Mouse (Mus musculus) liver, embryonic 11.5 days (tissue): Measurements from ENCODE around the gene Gnb3. TPM values are rescaled to one million over a fixed set of nuclear protein-coding genes. Genes with fewer than 3 reads are reported as not detected.

Experiments used
- ATAC-seq: fragments of 200-750 bp; cut with Nextera tagmentation; replicated peaks from 2 replicates; pipeline ENCODE4 v1.8.0; 2017; ENCODE audit warnings: moderate number of reproducible peaks, mild to moderate bottlenecking, moderate TSS enrichment, moderate library complexity; ENCODE audit not compliant: low FRiP score
- DNase-seq: peaks from one replicate; pipeline ENCODE4 v3.0.0-alpha.2; 2017; ENCODE audit warnings: low spot score
- H3K27ac ChIP-seq: fragments of 300-500 bp; sonication (generic); 2 replicates; pipeline ENCODE4 v1.5.1; 2014; ENCODE audit warnings: mild to moderate bottlenecking, low read depth, low read length, control low read depth
- H3K27me3 ChIP-seq: fragments of 300-500 bp; sonication (generic); replicated peaks from 2 replicates; pipeline ENCODE4 v1.6.1; 2014; ENCODE audit warnings: low read length, mixed read lengths; ENCODE audit not compliant: control insufficient read depth, insufficient read depth
- H3K36me3 ChIP-seq: fragments of 300-500 bp; sonication (generic); 2 replicates; pipeline ENCODE4 v1.6.1; 2014; ENCODE audit warnings: mild to moderate bottlenecking, low read length, moderate library complexity, mixed read lengths; ENCODE audit not compliant: control insufficient read depth, insufficient read depth
- H3K4me1 ChIP-seq: fragments of 300-500 bp; sonication (generic); replicated peaks from 2 replicates; pipeline ENCODE4 v1.6.1; 2014; ENCODE audit warnings: low read length, mixed read lengths; ENCODE audit not compliant: control insufficient read depth, insufficient read depth
- H3K4me2 ChIP-seq: fragments of 300-500 bp; sonication (generic); 2 replicates; pipeline ENCODE4 v1.6.1; 2014; ENCODE audit warnings: mild to moderate bottlenecking, control low read depth, moderate library complexity
- H3K4me3 ChIP-seq: fragments of 300-500 bp; sonication (generic); 2 replicates; pipeline ENCODE4 v1.5.1; 2014; ENCODE audit warnings: low read depth, low read length, control low read depth
- H3K9ac ChIP-seq: fragments of 300-500 bp; sonication (generic); 2 replicates; pipeline ENCODE4 v1.6.1; 2014; ENCODE audit warnings: low read depth, low read length, control low read depth
- H3K9me3 ChIP-seq: fragments of 300-500 bp; sonication (generic); 2 replicates; pipeline ENCODE4 v1.6.1; 2016; ENCODE audit warnings: low read length, inconsistent platforms, mixed read lengths; ENCODE audit not compliant: control insufficient read depth
- WGBS: fragments of 180-500 bp; shearing (Covaris S2); extraction: QIAGEN DNeasy Blood & Tissue Kit; methylation state at CpG from one replicate; pipeline ENCODE4 v1.1.7; 2014; 5-methylcytosine and 5-hydroxymethylcytosine counted together
- polyA plus RNA-seq: library from polyadenylated mRNA; unstranded; fragments of >200 nt; fragmentation: Nextera tagmentation; extraction: Ambion mirVana; gene quantifications from 2 replicates; pipeline ENCODE4 v1.2.1, GENCODE M21; 2014

Gnb3 gene
- polyA plus RNA-seq, 1 experiment from 2014 or later, result 0.29 TPM

DNA sequence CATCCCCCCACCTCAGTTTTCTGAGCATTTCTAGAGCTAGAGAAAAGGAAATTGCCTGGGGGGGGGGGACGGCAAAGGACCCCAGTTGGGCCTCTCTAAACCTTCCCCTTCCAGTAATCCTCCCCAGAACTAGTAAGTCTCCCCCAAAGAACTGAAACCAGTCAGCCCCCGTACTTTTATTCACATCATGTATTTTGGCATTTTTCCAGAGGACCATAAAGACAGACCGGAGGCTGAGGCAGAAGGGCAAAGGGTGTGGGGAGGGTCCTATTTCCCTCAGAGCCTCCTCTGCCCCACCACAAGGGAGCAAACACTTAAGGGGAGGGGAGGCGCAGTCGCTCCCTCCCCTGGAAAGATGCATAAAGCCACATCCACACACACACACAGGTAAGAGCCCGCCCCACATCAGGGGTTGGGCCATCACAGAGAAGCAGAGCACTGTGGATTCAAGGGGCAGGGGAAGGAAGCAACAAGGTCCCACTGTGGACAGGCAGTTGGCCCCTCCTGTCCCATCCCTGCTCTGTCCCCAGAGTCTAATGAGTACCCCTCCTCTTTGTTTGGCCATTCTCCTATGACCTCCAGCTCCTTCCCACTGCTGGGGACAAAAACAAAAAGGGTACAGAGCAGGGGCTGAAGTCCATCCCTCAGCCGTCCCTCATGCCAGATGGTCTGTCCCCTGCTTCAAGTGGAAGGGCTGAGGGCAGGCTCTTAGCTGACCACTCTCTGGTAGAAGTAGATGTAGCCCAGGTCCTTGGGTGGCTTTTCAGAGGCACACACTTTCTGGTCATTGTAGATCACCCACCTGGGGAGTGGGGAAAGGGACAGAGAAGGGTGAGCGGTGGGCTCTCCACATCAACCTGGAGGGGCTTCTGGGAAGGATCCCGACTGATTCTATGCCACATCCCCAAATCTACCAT is 25.0 kb downstream of the Gnb3 start:
- H3K27ac ChIP-seq, result peak overlapping the region; percentile 98; the same call in 1 of the 2 replicates
- H3K9me3 ChIP-seq, result no peaks in the 10 kb centered on the region
- WGBS, result 72% methylated on average over 9 of the region's 9 CpGs
- peak overlapping the region; percentile 98 for H3K9ac ChIP-seq
- no peaks in the 10 kb centered on the region for H3K27me3 ChIP-seq
- peaks cover 52% of the 10 kb centered on the region for H3K36me3 ChIP-seq
- H3K4me1 ChIP-seq, result peaks cover 31% of the 10 kb centered on the region
- ATAC-seq (no peak), DNase-seq (no peak)
- H3K4me2 ChIP-seq, result peak overlapping the region; percentile 70; the same call in 1 of the 2 replicates
- peak overlapping the region; percentile 87; the same call in 1 of the 2 replicates for H3K4me3 ChIP-seq

DNA sequence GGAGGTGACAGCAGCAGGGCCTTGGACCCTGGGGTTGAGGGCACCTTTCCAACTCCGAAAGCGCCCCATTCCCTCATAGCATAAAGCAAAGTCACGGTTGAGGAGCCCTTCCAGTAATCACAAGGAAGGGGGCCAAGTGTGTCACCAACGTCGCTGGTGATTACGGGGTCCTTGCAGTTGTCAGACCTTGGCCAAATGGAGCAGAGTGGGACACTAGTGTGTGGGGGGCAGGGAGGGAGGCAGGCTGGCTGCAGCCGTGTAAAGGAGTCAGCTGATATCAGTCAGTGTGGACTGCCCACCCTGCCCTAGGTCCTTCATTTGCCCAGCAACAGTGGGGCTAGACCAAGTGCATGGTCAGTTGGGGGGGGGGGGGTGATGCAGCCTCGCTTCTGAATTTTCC is 25.6 kb downstream of the Gnb3 start:
- Histone ChIP-seq H3K4me3 (peak overlapping the region; percentile 87), H3K9me3 (no peaks in the 10 kb centered on the region), H3K9ac (peak overlapping the region; percentile 98), H3K4me2 (peak overlapping the region; percentile 70), H3K36me3 (peaks cover 48% of the 10 kb centered on the region), H3K27me3 (no peaks in the 10 kb centered on the region), H3K4me1 (peaks cover 37% of the 10 kb centered on the region), H3K27ac (peak overlapping the region; percentile 98)
- ATAC-seq, result peak; percentile 8; the same call in 1 of the 2 replicates
- no peak for DNase-seq
- 29% methylated on average over 7 of the region's 8 CpGs for WGBS

DNA sequence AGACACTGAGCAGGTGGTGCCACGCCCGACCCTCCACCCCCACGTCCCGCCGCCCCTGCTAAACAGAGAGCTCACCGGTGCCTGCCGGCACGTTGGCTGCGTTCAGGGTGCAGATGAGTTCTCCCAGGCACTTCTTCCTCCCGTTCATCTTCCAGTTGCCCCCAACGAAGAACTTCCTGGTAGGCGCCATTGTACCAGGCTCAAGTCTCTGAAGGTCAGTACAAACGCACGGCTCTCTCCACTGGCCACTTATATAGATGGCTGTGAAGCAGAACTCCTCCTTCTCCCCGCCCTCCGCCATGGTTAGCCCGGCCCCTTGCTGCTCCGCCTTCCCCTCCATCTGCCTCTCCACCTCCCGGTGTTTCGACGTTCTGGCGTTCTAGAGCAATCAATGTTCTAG is 26.1 kb downstream of the Gnb3 start, which contains the start of gene Tpi1:
Tpi1 (minus strand) TSS at position 364 of the 400 bp plus-strand sequence.
- peak; percentile 86 for ATAC-seq

DNA sequence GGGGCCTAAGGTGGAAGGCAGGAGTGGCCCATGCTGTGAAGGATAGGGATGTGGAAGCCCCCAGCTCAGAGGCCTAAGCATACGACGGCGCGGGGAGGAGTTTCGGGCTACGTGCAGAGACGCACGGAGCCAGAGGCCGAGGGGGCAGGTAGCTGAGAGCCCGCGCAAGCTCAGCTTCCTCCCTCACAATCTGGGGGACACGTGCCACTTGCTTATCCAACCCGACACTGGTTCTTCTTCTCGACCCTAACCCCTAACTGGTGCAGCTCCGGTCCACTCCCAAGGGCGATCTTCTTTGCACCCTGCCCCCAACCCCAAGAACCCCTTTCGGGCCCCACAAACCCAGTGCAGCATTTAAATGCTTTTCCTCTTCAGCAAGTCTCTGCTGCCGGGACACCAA is 26.6 kb downstream of the Gnb3 start:
- WGBS, result under 1% methylated on average over 18 of the region's 18 CpGs
- ATAC-seq (peak; percentile 66), DNase-seq (peak; percentile 87)
- Histone ChIP-seq H3K27me3 (no peaks in the 10 kb centered on the region), H3K36me3 (peaks cover 39% of the 10 kb centered on the region), H3K9ac (peak overlapping the region; percentile 98), H3K4me2 (peak overlapping the region; percentile 70), H3K4me1 (peaks cover 38% of the 10 kb centered on the region), H3K9me3 (no peaks in the 10 kb centered on the region), H3K4me3 (peak overlapping the region; percentile 87), H3K27ac (peak overlapping the region; percentile 98)

More for the DNA sequence above, 26.1 kb downstream of the Gnb3 start, which contains the start of gene Tpi1:
- peak within 1 kb of the TSS; percentile 98 for H3K9ac ChIP-seq
- peaks cover 38% of the 10 kb centered on the region for H3K4me1 ChIP-seq
- DNase-seq, result peak; percentile 92
- peaks cover 43% of the 10 kb centered on the region for H3K36me3 ChIP-seq
- H3K27ac ChIP-seq, result peak within 1 kb of the TSS; percentile 98
- no peaks in the 10 kb centered on the region for H3K27me3 ChIP-seq
- H3K4me2 ChIP-seq, result peak within 1 kb of the TSS; percentile 70
- under 1% methylated on average over 22 of the region's 22 CpGs for WGBS
- peak within 1 kb of the TSS; percentile 87 for H3K4me3 ChIP-seq
- H3K9me3 ChIP-seq, result no peaks in the 10 kb centered on the region

DNA sequence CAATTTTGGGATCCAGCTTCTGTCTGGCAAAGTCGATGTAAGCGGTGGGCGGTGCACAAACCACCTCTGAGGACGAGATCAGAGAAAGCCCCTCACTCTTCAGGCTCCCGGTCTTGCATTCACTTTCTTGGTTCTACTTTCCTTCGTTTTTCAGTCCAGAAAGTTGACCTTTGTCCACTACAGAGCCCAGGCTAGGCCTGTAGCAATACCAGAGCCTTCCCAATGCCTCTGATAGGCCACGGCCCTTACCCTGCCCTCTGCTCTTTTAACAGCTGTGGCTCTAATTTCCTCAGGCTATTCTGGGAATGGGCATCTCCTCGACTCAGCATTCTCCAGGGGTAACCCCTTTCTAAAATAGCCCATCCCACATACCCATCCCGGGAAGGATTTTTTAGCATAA is 27.2 kb downstream of the Gnb3 start:
- Histone ChIP-seq H3K36me3 (peaks cover 33% of the 10 kb centered on the region), H3K4me3 (peak overlapping the region; percentile 87), H3K4me2 (peak overlapping the region; percentile 70), H3K9me3 (no peaks in the 10 kb centered on the region), H3K27ac (peak overlapping the region; percentile 98), H3K9ac (peak overlapping the region; percentile 98), H3K27me3 (no peaks in the 10 kb centered on the region), H3K4me1 (peaks cover 42% of the 10 kb centered on the region)
- WGBS, result 27% methylated on average over 9 of the region's 9 CpGs
- ATAC-seq, result no peak
- DNase-seq, result no peak

DNA sequence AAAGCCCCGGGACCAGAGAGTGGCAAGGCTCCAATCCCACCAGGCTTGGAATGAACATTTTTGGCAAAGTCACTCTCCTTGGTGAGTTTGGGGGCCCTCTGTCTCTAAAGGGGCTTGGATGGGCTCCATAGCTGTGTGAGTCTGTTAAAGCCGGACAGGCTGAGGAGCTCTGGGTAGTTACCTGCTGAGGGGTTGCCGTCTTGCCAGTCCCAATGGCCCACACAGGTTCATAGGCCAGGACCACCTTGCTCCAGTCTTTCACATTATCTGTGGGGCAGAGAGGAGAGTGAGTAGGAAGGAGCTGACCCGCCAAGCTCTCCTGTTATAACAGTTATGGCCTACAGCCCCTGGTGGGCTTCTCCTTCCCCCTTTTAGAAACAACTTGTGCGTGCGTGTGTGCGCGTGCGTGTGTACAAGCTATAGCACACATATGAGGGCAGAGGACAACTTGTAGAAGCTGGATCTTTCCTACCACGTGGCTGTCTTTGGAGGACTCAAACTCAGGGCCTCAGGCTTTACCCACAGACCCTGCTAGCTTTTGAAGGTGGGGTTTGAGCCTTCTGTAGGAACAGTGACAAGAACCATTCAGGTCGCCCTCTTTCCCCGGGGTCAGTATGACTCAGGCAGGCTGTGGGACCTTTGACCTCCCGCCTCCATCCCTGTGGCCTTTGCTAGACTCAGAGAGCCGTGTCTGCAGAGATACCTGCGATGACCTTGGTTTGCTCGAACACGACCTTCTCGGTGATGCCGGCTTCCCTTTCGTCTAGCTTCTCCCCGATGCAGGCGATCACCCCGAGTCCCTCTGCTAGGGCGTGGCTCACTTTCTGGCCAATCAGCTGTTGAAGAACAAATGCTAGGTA is 28.1 kb downstream of the Gnb3 start:
- ATAC-seq (no peak), DNase-seq (no peak)
- 77% methylated on average over 24 of the region's 24 CpGs for WGBS
- H3K9ac ChIP-seq, result peak overlapping the region; percentile 98
- peak overlapping the region; percentile 87 for H3K4me3 ChIP-seq
- peaks cover 46% of the 10 kb centered on the region for H3K4me1 ChIP-seq
- peak overlapping the region; percentile 98 for H3K27ac ChIP-seq
- H3K27me3 ChIP-seq, result no peaks in the 10 kb centered on the region
- H3K9me3 ChIP-seq, result no peaks in the 10 kb centered on the region
- peak overlapping the region; percentile 70 for H3K4me2 ChIP-seq
- H3K36me3 ChIP-seq, result peaks cover 25% of the 10 kb centered on the region

DNA sequence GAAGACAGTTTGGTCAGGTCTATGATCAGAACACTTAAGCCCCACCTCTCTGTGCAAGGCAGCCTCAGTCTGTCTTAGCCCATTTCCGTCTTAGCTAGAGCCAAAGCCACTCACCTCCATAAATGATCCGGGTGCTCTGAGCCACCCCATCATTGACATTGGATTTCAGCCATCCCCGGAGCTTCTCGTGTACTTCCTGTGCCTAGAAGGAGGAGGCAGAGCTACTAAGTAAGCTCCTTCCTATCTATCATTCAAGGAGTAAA is 28.7 kb downstream of the Gnb3 start:
- Histone ChIP-seq H3K27me3 (no peaks in the 10 kb centered on the region), H3K9me3 (no peaks in the 10 kb centered on the region), H3K4me3 (peak overlapping the region; percentile 87; the same call in 1 of the 2 replicates), H3K27ac (peak overlapping the region; percentile 98; the same call in 1 of the 2 replicates), H3K4me2 (peak overlapping the region; percentile 70), H3K36me3 (peaks cover 22% of the 10 kb centered on the region), H3K9ac (no peak overlapping the region; the same call in 1 of the 2 replicates), H3K4me1 (peaks cover 49% of the 10 kb centered on the region)
- 87% methylated on average over 4 of the region's 4 CpGs for WGBS
- DNase-seq (no peak), ATAC-seq (no peak)
